Mouse (Mus musculus) layer of hippocampus, adult 9-11 months (tissue): ENCODE measurements around the gene 2610528J11Rik.
"Not testable (repeated sequence)": the region's sequence is repeated elsewhere in the genome, so short reads cannot be mapped to it uniquely, and the experiment has no call there.

Experiments used
- DNase-seq: peaks from one replicate; pipeline ENCODE4 v3.0.0; 2022

2610528J11Rik gene

DNA sequence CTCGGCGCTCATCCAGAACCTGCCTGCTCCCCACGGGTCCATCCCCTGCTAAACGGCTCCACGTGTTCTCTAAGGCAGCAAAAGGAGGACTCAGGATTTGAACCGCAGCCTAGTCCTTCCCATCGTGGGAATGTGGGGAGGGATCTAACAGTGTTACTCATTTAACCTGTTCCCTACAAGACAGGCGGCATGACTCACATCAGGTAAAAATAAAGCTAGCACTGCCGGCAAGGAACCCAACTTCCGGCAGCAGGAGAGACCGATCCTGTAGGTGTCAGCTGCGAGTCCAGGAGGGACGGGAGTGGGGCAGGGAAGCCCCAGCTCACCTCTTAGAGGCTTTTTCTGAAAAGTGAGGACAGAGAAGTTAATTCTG, 16.3 kb downstream of the 2610528J11Rik start:
- DNase-seq = no peak

GRCm38 (mm10) chr4:118543592-118544260, 16.9 kb downstream of the 2610528J11Rik start, which contains the start of gene Tmem125:
TSS of gene Tmem125 (minus strand) at chr4:118544044.
- peak; percentile 55 for DNase-seq

DNA sequence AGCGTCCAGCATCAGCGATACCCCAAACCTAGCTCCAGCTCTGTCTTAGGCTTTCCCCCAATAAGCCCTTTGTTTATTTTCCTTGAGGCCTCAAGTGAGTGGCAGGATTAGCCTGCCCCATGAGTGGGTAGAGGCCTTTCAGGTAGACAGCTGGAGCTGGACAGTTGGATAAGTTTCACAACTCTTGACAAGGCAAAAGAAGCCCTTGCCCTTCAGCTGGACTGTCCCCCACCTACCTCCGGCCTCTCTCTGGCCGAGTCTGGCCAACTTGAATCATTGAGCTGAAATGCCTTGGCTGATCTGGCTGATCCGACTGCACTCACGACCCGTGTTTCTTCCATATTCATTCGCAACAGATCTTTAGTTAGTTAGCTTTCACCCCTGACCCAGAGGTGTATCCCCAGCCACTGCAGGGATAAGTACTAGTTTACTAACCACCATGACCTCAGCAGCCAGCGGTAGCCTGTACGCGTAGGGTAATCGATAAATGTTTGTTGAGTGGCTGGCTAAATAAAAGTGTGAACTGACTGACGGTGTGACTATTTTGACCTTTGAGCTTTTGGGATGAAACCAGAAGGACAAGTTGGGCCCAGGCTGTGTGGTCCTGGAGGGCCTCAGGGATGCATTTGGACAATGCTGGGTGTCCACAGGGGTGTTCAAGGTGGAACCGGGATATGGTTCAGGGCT, 17.8 kb downstream of the 2610528J11Rik start:
- DNase-seq = no peak

GRCm38 (mm10) chr4:118547424-118548129, 20.8 kb downstream of the 2610528J11Rik start:
- DNase-seq = peak; percentile 55

DNA sequence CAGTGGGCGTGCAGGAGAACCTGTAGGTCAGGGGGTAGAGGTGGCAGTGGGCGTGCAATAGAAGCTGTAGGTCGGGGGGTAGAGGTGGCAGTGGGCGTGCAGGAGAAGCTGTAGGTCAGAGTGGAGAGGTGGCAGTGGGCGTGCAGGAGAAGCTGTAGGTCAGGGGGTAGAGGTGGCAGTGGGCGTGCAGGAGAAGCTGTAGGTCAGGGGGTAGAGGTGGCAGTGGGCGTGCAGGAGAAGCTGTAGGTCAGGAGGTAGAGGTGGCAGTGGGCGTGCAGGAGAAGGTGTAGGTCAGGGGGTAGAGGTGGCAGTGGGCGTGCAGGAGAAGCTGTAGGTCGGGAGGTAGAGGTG, 21.3 kb downstream of the 2610528J11Rik start:
- not testable (repeated sequence) for DNase-seq

DNA sequence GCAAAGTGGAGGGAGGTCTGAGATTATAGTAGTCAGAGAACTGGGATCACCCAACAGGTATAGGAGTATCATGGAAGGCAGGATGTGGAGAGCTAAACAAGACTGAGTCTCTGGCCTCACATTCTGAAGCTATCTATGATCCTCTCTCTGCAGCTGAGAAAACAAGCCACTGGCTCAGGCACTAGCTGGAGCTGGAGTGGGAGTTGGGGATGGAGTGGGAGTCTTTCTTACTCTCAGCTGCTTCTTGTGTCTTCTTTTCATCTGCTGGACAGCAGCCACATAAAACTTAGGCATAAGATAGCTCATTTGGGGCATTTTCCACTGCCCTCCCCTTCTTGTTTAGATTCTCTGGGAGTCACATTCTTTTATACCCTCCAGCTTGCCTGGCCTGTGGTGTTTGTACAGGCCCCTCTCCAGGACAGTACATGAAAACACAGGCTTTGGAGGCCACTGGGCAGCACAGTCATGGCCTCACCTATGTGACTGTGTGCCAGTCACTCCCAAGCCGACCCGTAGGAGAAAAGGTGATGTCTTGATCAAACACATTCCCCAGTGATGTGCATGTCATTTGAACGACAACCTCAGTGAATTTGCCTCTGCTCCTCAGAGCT, 26.3 kb downstream of the 2610528J11Rik start:
- DNase-seq = no peak

DNA sequence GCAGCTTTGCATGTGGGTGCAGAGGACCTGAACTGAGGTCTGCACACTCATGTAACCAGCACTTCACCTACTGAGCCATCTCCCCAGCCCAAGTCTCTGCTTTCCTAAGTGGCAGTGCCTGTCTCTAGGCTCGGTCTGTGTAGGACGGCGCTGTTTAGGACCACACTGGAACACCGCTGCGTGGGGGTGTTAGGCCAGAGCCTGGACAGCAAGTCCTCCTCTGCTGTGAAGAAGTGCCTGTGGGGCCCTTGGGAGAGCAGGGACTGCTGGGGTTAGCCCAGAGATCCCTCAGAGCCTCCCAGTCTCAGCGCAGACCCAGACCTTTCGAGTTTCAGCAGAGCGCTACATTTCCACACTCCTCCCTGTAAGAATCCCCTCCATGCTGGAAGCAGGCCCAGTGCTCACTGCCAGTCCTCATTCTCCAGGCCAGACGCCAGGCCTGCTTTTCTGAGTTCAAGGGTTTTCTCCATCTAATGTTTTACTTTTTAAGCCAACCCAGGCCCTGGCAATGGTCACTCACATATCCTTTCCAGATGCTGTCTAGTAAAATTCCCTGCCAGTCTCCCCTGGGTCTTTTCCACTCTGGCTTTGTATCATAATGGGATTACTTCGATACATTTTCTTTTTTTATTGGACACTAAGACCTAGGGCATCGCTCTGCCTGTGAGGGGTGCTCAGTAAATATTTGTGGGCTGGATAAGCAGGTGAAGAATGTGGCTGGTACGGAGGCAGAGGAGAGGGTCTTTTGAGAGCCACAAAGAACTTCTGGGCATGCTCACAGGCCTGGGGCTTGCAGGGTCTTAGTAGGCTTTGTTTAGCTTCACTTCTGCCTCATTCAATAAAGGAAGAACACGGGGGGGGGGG, 37.5 kb downstream of the 2610528J11Rik start:
- DNase-seq = no peak

DNA sequence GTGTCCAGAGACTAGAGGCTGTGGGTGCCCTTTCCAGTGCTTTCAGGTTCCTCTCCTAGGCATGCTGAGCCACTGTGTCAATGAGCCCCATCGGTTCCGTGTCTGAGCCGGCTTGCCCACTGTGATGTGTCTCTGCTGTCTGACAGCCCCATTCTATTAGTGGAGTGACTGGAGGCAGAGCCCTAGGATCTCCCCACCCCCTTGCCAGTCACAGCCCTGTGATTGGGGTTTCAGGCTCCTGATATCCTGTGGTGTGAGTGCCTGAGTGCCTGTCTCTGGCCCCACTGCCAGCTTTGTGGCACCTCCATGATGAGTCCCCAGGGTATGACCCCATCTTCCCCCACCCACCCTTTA, 38.1 kb downstream of the 2610528J11Rik start:
- no peak for DNase-seq

DNA sequence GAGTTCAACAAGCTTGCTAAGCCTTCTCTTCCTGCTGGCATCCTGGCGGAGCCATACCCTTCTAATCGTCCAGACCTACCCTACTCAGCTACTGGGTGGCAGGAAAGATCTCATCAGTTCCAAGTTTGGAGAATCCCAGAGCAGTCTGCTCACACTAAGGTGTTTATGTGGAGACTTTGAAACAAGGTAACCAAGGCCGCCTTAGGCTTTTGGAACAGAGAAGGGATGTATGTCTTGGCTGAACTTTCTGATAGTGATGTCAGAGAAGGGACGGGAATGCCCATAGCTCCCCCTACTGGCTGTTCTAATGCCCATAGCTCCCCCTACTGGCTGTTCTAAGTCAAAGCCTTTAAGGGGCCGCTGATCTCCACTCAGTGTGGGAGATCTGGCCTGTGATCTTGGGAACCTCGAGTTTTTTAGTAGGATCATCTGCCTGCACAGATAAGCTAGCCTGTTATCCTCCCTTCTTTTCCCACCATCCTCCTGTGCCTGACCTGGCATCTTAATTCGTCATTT, 39.4 kb downstream of the 2610528J11Rik start:
- no peak for DNase-seq

- DNase-seq = no peak
These were observed 41.9 kb downstream of the 2610528J11Rik start for GRCm38 (mm10) chr4:118568709-118569108.

DNA sequence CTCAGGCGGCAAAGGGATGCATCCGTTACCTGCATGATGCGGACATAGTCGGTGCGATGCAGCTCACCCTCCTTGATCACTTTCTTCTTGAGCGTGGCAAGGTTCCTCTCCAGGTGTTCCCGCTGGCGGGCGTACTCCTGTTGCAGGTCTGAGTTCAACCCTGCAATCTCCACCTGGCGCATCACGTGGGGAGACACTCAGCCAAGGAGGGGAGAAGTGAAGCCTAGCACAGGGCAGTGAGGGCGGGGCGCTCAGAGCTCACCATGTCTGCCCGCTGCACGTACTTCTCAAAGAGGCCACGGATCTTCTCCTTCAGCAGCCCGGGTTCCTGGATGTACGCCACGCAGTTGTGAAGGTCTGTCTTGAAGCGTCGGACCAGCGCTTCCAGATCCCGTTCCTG, 42.5 kb downstream of the 2610528J11Rik start:
- no peak for DNase-seq

GRCm38 (mm10) chr4:118571441-118571840, 44.6 kb downstream of the 2610528J11Rik start:
- DNase-seq = peak; percentile 59

- peak; percentile 75 for DNase-seq
These were observed 49.3 kb downstream of the 2610528J11Rik start for GRCm38 (mm10) chr4:118576097-118576496.

DNA sequence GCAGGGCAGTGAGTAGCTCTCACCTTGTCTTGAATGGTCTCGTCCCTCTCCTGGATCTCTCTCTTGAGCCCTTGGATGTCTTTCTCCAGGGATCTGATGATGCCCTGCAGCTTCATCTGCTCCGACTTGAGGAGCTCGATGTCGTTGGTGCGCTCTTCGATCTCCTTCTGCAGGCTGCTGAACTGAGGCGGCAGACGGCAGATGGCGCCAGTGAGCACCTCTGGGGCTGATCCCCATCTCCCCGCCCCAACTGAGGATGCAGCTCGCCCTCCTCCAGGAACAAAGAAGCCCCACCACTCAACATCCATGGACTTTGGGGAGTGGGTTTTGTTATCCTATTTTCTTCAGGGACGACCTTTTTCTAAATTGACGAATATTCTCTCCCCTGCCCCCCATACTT, 52.5 kb downstream of the 2610528J11Rik start:
- DNase-seq = peak; percentile 16
